Mouse (Mus musculus): ENCODE data around the gene Epgn. TPM values are rescaled to one million over a fixed set of nuclear protein-coding genes. Genes with fewer than 3 reads are reported as not detected.

Gene Epgn
- polyA plus RNA-seq (2014; fragmentation: Nextera tagmentation; extraction: Ambion mirVana), result 0.15 and 0.19 TPM in 2 replicates

- no peaks in the 10 kb centered on the region for H3K36me3 ChIP-seq (ENCODE audit: control insufficient read depth, insufficient read depth, low read length)
- ATAC-seq (replicated peaks; ENCODE audit: insufficient number of reproducible peaks, low FRiP score, low TSS enrichment), result no peak
- no peak within 1 kb of the TSS for H3K4me2 ChIP-seq
- no peaks in the 10 kb centered on the region for H3K9me3 ChIP-seq (replicated peaks; ENCODE audit: control insufficient read depth, low read length)
- H3K27me3 ChIP-seq (ENCODE audit: control insufficient read depth, insufficient read depth, low read length), result no peaks in the 10 kb centered on the region
- no peak within 1 kb of the TSS for H3K27ac ChIP-seq (ENCODE audit: low read depth, low read length)
- no peaks in the 10 kb centered on the region for H3K4me1 ChIP-seq (ENCODE audit: control insufficient read depth, insufficient read depth, low read length)
- H3K9ac ChIP-seq (ENCODE audit: low read depth, low read length), result no peak within 1 kb of the TSS
- no peak within 1 kb of the TSS for H3K4me3 ChIP-seq (ENCODE audit: low read depth, low read length)
- WGBS (ENCODE audit: insufficient replicate concordance), result 84% methylated on average over 6 of the region's 6 CpGs
Measured at GRCm38 (mm10) chr5:91027164-91027563, at the start of gene Epgn. Epgn (plus strand) TSS chr5:91027464.

DNA sequence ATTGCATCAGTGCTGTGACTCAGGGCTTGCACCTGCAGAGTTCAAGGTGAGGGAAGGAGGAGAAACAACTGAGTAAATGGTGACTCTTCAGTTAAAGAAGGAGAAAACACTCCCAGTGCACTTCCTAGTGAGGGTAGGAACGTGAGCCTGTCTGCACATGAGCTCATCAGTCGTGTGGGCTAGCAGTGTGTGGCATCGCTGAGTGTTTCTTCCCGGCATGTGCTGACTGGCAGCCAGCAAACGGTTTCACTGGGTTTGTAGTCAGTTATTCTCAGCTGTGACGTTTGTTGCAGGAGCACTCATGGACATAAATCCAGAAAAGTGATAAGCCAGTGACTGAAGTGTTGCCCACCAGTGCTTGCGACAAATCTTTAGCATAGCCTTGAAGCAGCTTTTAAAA lies 47.0 kb upstream of the Epgn start:
- Histone ChIP-seq H3K4me1 (ENCODE audit: control insufficient read depth, insufficient read depth, low read length) (no peaks in the 10 kb centered on the region), H3K36me3 (ENCODE audit: control insufficient read depth, insufficient read depth, low read length) (no peaks in the 10 kb centered on the region), H3K4me2 (no peak overlapping the region), H3K27me3 (ENCODE audit: control insufficient read depth, insufficient read depth, low read length) (no peaks in the 10 kb centered on the region), H3K9me3 (replicated peaks; ENCODE audit: control insufficient read depth, low read length) (no peaks in the 10 kb centered on the region), H3K9ac (ENCODE audit: low read depth, low read length) (no peak overlapping the region), H3K27ac (ENCODE audit: low read depth, low read length) (no peak overlapping the region), H3K4me3 (ENCODE audit: low read depth, low read length) (no peak overlapping the region)
- WGBS (ENCODE audit: insufficient replicate concordance), result 70% methylated on average over 7 of the region's 7 CpGs
- no peak for ATAC-seq (replicated peaks; ENCODE audit: insufficient number of reproducible peaks, low FRiP score, low TSS enrichment)

DNA sequence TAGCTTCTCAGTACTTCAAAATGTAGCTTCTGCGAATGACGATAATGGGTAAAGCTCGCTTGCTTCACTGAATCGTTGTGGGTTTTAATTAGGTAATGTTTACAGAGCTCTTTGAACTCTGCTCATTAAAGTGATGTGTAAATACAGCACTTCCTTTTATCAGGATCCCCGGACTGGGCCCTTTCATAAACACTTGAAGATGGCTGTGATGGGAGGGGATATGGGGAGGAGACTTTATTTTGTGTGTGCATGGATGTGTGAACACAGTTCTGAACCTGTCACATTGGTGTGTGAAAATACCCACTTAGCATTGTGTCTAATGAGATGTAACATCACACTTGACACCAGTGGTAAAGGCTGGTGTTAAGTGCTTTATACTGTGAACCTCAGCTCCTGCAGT lies 39.7 kb upstream of the Epgn start:
- ATAC-seq (replicated peaks; ENCODE audit: insufficient number of reproducible peaks, low FRiP score, low TSS enrichment), result no peak
- Histone ChIP-seq H3K27ac (ENCODE audit: low read depth, low read length) (no peak overlapping the region), H3K9ac (ENCODE audit: low read depth, low read length) (no peak overlapping the region), H3K9me3 (replicated peaks; ENCODE audit: control insufficient read depth, low read length) (no peaks in the 10 kb centered on the region), H3K4me1 (ENCODE audit: control insufficient read depth, insufficient read depth, low read length) (no peaks in the 10 kb centered on the region), H3K36me3 (ENCODE audit: control insufficient read depth, insufficient read depth, low read length) (no peaks in the 10 kb centered on the region), H3K4me3 (ENCODE audit: low read depth, low read length) (no peak overlapping the region), H3K4me2 (no peak overlapping the region), H3K27me3 (ENCODE audit: control insufficient read depth, insufficient read depth, low read length) (no peaks in the 10 kb centered on the region)
- WGBS (ENCODE audit: insufficient replicate concordance), result 75% methylated on average over 5 of the region's 5 CpGs

DNA sequence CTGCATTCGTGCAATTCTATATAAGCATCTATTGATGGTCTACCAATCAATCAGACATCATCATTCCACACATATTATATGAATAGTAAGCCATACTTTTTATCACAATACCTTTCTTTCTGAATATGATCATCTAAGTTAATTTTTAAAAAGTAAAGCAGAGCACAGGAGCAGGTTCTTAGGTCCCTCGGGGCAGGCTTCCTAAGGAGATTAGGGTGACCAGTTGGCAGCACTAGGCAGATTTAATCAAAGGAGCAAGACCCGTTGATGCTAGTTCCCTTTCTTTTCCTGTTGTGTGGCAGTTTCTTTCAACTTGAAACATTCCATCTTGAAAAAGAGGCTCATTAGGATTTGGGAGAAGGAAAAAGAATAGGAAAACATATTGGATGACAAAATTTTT lies 39.1 kb upstream of the Epgn start:
- WGBS (ENCODE audit: insufficient replicate concordance), result 75% methylated on average over 3 of the region's 3 CpGs

GRCm38 (mm10) chr5:90988592-90988991 lies 38.7 kb upstream of the Epgn start:
- Histone ChIP-seq H3K4me3 (ENCODE audit: low read depth, low read length) (no peak overlapping the region), H3K9ac (ENCODE audit: low read depth, low read length) (no peak overlapping the region), H3K27me3 (ENCODE audit: control insufficient read depth, insufficient read depth, low read length) (no peaks in the 10 kb centered on the region), H3K9me3 (replicated peaks; ENCODE audit: control insufficient read depth, low read length) (no peaks in the 10 kb centered on the region), H3K4me2 (no peak overlapping the region), H3K36me3 (ENCODE audit: control insufficient read depth, insufficient read depth, low read length) (no peaks in the 10 kb centered on the region), H3K4me1 (ENCODE audit: control insufficient read depth, insufficient read depth, low read length) (no peaks in the 10 kb centered on the region), H3K27ac (ENCODE audit: low read depth, low read length) (no peak overlapping the region)
- 83% methylated on average over 4 of the region's 4 CpGs for WGBS (ENCODE audit: insufficient replicate concordance)
- no peak for ATAC-seq (replicated peaks; ENCODE audit: insufficient number of reproducible peaks, low FRiP score, low TSS enrichment)

More for the DNA sequence above, 39.1 kb upstream of the Epgn start:
- ATAC-seq (replicated peaks; ENCODE audit: insufficient number of reproducible peaks, low FRiP score, low TSS enrichment), result no peak
- Histone ChIP-seq H3K9me3 (replicated peaks; ENCODE audit: control insufficient read depth, low read length) (no peaks in the 10 kb centered on the region), H3K27ac (ENCODE audit: low read depth, low read length) (no peak overlapping the region), H3K4me2 (no peak overlapping the region), H3K9ac (ENCODE audit: low read depth, low read length) (no peak overlapping the region), H3K4me3 (ENCODE audit: low read depth, low read length) (no peak overlapping the region), H3K36me3 (ENCODE audit: control insufficient read depth, insufficient read depth, low read length) (no peaks in the 10 kb centered on the region), H3K4me1 (ENCODE audit: control insufficient read depth, insufficient read depth, low read length) (no peaks in the 10 kb centered on the region), H3K27me3 (ENCODE audit: control insufficient read depth, insufficient read depth, low read length) (no peaks in the 10 kb centered on the region)

- no peak for ATAC-seq (replicated peaks; ENCODE audit: insufficient number of reproducible peaks, low FRiP score, low TSS enrichment)
- Histone ChIP-seq H3K4me2 (no peak overlapping the region), H3K27me3 (ENCODE audit: control insufficient read depth, insufficient read depth, low read length) (no peaks in the 10 kb centered on the region), H3K4me3 (ENCODE audit: low read depth, low read length) (no peak overlapping the region), H3K27ac (ENCODE audit: low read depth, low read length) (no peak overlapping the region), H3K9ac (ENCODE audit: low read depth, low read length) (no peak overlapping the region), H3K36me3 (ENCODE audit: control insufficient read depth, insufficient read depth, low read length) (no peaks in the 10 kb centered on the region), H3K4me1 (ENCODE audit: control insufficient read depth, insufficient read depth, low read length) (no peaks in the 10 kb centered on the region), H3K9me3 (replicated peaks; ENCODE audit: control insufficient read depth, low read length) (no peaks in the 10 kb centered on the region)
- 85% methylated on average over 8 of the region's 8 CpGs for WGBS (ENCODE audit: insufficient replicate concordance)
Measured at GRCm38 (mm10) chr5:90999942-91000341, 27.3 kb upstream of the Epgn start.

GRCm38 (mm10) chr5:91015216-91015615 lies 12.0 kb upstream of the Epgn start:
- H3K4me2 ChIP-seq, result no peak overlapping the region
- 58% methylated on average over 10 of the region's 10 CpGs for WGBS (ENCODE audit: insufficient replicate concordance)
- H3K36me3 ChIP-seq (ENCODE audit: control insufficient read depth, insufficient read depth, low read length), result no peaks in the 10 kb centered on the region

DNA sequence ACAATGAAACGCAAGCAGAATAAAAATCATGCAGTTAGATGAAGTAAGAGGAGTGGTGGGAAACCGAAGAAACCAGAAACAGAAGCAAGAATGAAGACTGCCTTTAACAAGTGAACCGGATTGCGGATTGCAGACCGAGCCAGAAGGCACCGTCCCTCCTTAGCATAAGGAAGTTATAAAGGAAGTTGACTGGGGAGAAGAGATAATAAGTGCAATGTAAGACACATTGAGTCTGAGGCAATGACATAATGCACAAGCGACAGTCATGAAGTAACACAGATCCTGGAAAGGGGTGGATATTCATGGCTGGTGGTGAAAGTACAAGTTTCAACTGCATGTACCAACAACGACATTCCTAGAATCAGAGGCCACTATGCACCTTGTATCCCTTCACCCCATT lies 4.2 kb upstream of the Epgn start:
- no peak for ATAC-seq (replicated peaks; ENCODE audit: insufficient number of reproducible peaks, low FRiP score, low TSS enrichment)
- H3K9me3 ChIP-seq (replicated peaks; ENCODE audit: control insufficient read depth, low read length), result no peaks in the 10 kb centered on the region
- H3K36me3 ChIP-seq (ENCODE audit: control insufficient read depth, insufficient read depth, low read length), result no peaks in the 10 kb centered on the region
- no peak overlapping the region for H3K4me2 ChIP-seq
- H3K4me3 ChIP-seq (ENCODE audit: low read depth, low read length), result no peak overlapping the region
- 62% methylated on average over 8 of the region's 8 CpGs for WGBS (ENCODE audit: insufficient replicate concordance)
- H3K9ac ChIP-seq (ENCODE audit: low read depth, low read length), result no peak overlapping the region
- H3K27me3 ChIP-seq (ENCODE audit: control insufficient read depth, insufficient read depth, low read length), result no peaks in the 10 kb centered on the region
- H3K27ac ChIP-seq (ENCODE audit: low read depth, low read length), result no peak overlapping the region
- H3K4me1 ChIP-seq (ENCODE audit: control insufficient read depth, insufficient read depth, low read length), result no peaks in the 10 kb centered on the region

More at GRCm38 (mm10) chr5:91015216-91015615, 12.0 kb upstream of the Epgn start:
- H3K4me1 ChIP-seq (ENCODE audit: control insufficient read depth, insufficient read depth, low read length), result no peaks in the 10 kb centered on the region
- no peak overlapping the region for H3K9ac ChIP-seq (ENCODE audit: low read depth, low read length)
- no peak for ATAC-seq (replicated peaks; ENCODE audit: insufficient number of reproducible peaks, low FRiP score, low TSS enrichment)
- no peak overlapping the region for H3K27ac ChIP-seq (ENCODE audit: low read depth, low read length)
- H3K4me3 ChIP-seq (ENCODE audit: low read depth, low read length), result no peak overlapping the region
- no peaks in the 10 kb centered on the region for H3K9me3 ChIP-seq (replicated peaks; ENCODE audit: control insufficient read depth, low read length)
- no peaks in the 10 kb centered on the region for H3K27me3 ChIP-seq (ENCODE audit: control insufficient read depth, insufficient read depth, low read length)

GRCm38 (mm10) chr5:91027840-91028239 lies 576 bp downstream of the Epgn start:
- H3K9ac ChIP-seq (ENCODE audit: low read depth, low read length), result no peak overlapping the region
- H3K4me2 ChIP-seq, result no peak overlapping the region
- H3K27me3 ChIP-seq (ENCODE audit: control insufficient read depth, insufficient read depth, low read length), result no peaks in the 10 kb centered on the region
- no peak for ATAC-seq (replicated peaks; ENCODE audit: insufficient number of reproducible peaks, low FRiP score, low TSS enrichment)
- no peaks in the 10 kb centered on the region for H3K36me3 ChIP-seq (ENCODE audit: control insufficient read depth, insufficient read depth, low read length)
- no peaks in the 10 kb centered on the region for H3K9me3 ChIP-seq (replicated peaks; ENCODE audit: control insufficient read depth, low read length)
- H3K27ac ChIP-seq (ENCODE audit: low read depth, low read length), result no peak overlapping the region
- no peak overlapping the region for H3K4me3 ChIP-seq (ENCODE audit: low read depth, low read length)
- WGBS (ENCODE audit: insufficient replicate concordance), result 59% methylated on average over 1 of the region's 1 CpGs
- H3K4me1 ChIP-seq (ENCODE audit: control insufficient read depth, insufficient read depth, low read length), result no peaks in the 10 kb centered on the region
